Mouse (Mus musculus): ENCODE results near the gene Lcn10.

- TF ChIP-seq EP300 (IDR thresholded peaks at IDR 0.05; ENCODE audit: low read depth) (no peak), CTCF (IDR thresholded peaks at IDR 0.05; ENCODE audit: low read depth) (no peak)
These were observed 18.5 kb downstream of the Lcn10 start for GRCm38 (mm10) chr2:25701001-25701400.

Data from liver, postnatal 0 days (tissue).